Mouse (Mus musculus) neutrophil, adult 5-6 weeks (primary cell): ENCODE results near the gene Atxn2. TPM values are rescaled to one million over a fixed set of nuclear protein-coding genes. Genes with fewer than 3 reads are reported as not detected.
"Not testable (repeated sequence)": the region's sequence is repeated elsewhere in the genome, so short reads cannot be mapped to it uniquely, and the experiment has no call there.

Experiments used
- ATAC-seq: fragments of 151-379, 151-347 bp; 2 replicates; pipeline ENCODE4 v1.8.0; 2017; ENCODE audit warnings: mild to moderate bottlenecking, moderate TSS enrichment; ENCODE audit not compliant: insufficient number of reproducible peaks, poor library complexity, low FRiP score, severe bottlenecking; ENCODE audit errors: extremely low read depth
- total RNA-seq: library from RNA; stranded (forward); fragments of 200-1000 nt; gene quantifications from 2 replicates; pipeline ENCODE4 v1.2.3, GENCODE M21; 2017

Atxn2 gene
- total RNA-seq, 1 experiment from 2014 or later = 62.5 TPM

DNA sequence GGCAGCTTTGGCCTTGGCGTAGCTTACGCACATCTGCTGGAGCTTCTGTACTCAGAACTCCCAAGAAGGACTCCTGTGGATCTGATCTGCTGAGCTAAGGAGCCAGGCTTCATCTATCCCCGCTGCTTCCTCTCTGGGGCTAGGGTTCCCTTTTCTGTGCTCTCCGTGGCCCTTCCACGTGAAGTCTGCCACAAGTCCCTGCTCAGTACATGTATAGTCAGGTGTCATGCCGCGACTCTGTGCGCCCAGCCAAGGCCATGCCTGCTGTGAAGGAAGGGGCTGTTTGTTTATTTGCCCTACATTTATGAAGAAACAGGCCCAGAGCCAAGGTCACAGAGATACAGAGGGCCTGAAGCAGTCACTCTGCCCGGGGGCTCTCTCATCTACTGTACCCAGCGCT, 130.8 kb downstream of the Atxn2 start:
- ATAC-seq = no peak

DNA sequence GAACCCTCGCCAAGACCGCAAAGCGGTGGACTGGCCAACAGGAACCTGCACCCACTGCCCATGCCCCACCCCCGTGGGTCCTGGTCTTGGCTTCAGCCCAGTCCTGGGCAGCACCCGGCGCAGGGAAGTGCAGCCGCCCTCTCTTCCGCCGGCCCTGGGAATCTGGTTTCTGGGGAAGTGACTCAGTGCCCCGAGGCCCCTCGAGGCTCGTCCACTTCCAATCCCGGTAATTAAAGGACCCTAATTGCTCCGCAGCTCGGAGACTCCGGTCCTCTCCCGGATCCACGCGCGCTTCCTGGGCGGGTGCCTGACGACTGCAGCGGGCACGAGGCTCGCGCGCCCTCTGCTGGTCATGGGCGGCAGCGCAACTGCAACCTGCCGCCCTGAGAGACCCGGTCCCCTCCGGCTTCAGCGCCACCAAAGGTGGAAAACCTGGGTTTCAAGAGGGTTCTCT, 131.6 kb downstream of the Atxn2 start:
- peak; percentile 52; the same call in 1 of the 2 replicates for ATAC-seq

DNA sequence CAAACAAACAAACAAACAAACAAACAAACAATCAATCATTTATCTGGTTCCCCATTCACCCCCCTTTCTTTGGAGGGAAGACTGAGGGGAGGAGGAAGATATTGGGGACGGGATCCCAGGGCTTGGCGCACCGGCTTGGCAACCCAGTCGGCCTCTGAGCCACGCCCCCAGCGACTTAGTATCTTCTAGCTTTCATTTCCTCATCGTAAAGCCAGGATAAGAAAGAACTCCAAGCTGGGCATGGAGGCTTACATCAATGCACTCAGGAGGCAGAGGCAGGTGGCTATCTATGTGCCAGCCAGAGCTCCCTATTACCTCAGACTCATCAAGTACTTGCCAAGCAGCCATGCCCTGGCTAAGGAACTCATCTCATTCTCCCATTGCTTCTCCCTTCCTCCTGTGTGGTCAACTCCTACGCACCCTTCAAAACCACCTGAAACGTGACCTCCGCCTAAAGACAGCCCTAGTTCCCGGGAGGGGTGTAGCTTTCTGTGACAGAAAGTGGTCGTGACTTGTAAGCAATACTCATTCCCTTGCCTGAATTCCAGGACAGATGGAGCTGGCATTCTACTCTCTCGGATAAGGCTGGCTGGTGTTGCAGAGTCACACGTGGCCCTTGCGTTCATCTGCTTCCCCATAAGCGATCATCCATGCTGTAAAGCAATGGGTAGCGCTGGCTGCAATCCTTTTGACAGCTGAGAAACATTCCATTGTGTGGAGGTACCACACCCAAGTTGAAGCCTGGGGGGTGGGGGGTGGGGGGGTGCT, 132.2 kb downstream of the Atxn2 start:
- no peak for ATAC-seq

DNA sequence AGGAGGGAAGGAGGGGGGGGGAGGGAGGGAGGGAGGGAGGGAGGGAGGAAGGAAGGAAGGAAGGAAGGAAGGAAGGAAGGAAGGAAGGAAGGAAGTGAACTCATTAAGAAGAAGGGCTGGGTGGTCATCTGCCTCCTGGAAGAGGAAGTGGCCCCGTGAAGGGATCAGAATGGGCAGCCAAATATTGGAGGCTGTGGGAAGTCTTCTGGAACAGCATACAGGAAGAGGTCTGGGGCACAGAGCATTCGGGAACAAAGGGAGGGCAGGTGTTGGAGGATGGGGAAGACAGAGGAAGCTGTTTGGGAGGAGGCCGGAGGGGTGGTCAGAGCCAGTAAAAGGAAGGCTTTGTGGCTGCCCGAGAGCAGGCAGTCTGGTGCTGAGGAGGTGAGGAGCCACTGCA, 134.2 kb downstream of the Atxn2 start:
- no peak for ATAC-seq

DNA sequence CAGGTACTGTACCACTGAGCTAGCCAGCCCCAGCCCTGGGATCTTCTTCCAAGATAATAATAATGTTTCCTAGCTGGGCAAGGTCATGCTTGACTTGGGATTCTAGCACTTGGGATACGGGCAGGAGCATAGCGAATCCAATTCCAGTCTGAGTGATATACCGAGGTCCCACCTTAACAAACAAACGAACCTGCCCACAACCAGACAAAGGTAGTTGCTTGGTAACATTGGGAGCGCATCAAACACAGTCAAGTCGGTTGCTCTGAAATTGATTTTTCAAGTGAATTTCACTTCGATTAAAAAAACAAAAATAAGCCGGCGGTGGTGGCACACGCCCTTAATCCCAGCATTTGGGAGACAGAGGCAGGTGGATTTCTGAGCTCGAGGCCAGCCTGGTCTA, 135.2 kb downstream of the Atxn2 start:
- ATAC-seq = no peak

DNA sequence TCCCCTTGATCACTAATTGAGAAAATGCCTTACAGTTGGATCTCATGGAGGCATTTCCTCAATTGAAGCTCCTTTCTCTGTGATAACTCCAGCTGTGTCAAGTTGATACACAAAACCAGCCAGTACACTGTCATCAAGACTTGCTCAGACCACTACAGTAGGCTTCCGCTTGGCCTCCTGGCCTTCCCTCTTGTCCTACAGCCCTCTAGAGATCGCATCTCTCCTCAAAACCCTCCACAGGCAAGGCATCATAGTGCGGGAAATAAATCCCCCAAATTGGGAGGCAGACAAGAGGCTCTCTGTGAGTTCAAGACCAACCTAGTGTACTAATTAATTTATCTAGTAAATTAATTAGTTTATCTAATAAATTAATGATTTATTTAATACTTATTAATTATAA, 136.1 kb downstream of the Atxn2 start:
- not testable (repeated sequence) for ATAC-seq

DNA sequence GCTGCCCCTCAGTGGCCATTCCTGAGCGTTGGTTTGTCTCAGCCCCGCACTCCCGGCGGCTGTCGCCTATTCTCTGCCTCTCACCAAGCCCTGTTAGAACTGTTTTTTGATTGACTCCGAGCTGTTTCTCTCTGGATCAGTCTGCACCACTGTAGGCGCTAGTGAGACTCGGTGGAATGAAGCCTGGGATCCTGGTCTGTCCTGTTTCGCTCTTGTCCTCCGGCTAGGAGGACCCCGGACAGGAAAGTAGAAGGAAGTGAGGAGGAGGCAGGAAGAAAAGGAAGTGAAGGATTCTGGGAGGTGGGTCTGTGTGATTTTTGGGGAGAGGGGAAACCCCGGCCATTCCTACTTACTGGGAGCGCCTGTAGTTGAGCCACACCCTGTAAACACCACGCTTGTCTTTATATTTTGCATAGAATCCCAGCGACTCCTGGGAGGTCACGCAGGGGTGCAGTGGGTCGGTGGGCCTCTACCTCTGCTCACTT, 136.9 kb downstream of the Atxn2 start:
- ATAC-seq = no peak

DNA sequence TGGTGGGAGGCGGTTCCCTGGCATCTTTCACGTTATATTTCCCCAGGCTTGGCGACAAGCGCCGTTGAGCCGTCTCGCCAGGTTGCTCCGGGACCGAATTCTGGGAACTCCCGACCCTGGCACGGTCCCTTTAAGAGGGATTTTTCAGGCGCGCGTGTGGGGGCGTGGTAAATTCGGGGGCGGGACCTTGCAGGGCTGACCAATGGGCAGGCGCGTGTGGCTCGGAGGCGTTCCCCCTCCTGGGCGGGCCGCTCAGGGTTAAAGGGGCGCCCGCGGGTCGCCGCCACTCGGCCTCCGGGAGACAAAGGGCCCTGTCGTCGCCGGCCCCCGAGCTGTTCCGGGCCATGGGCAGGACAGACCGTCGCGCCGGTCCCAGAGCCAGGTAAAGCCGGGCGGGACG, 137.6 kb downstream of the Atxn2 start, which contains the start of gene Pheta1:
Pheta1 (plus strand) TSS at position 242 of the 400 bp plus-strand sequence.
- ATAC-seq = peak; percentile 79

DNA sequence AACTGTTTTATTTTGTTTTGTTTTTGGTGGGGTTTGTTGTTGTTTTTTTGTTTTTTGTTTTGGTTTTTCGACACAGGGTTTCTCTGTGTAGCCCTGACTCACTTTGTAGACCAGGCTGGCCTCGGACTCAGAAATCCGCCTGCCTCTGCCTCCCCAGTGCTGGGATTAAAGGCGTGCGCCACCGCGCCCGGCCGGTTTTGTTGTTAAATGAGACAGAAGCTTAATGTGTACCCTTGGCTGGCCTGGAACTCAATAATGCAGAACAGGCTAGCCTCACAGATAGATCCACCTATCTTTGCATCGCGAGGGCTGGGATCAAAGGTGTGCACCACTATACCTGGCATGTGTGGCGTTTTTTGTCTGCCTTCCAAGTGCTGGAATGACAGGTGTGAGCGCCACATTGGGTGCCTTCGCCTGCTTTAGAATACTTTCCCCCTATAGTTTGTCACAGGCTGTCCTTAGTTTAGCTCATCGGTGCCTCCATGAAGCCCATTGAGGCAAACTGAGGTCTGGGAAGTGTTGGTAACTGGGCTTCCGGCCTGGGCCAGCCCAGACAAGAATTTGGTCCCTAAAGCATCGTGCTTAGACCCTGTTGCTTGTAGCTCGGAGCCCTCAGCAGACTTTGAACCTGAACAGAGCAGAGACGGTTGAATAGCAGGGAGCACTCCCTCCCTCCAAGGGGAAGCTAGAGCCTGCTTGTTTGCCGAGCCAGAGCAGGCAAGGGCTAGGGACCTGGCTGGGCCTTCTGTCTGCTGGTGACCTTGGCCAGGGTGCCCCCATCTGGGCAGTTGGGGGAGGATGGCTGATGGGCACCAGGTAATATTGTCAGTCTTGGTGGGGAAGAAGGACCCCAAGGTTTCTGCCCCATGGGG, 138.6 kb downstream of the Atxn2 start:
- ATAC-seq = no peak

DNA sequence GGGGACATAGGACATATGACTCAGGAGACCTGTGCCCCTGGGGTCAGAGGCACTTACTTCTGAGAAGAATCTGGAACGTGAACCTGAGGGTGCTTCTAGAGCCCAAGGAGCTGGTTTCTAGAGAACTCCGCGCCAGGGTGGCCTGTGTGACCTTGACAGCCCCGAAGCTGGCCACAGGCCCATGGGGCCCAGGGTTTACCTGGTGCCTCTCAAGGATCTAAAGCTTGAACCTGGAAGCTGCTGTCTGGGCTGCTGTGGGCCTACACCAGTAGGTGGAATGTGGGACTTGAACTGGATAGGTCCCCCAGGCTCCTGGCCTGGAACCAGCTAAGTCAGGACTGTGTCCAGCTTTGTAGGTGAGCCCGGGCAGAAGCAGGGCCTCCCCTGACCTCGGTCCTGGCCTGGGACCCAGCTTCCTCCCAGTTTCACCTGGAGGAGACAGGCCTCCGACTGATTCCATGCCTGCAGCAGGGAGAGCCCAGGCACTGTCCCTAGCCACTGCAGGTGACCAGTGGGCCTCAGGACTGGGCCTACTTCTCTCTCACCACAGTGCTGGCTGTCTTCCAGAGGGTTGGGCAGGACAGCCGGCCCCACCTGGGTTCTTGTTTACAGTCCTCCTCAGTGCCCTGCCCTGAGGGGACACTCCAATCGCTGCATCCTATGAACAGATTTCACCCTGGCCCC, 142.4 kb downstream of the Atxn2 start:
- ATAC-seq = no peak

DNA sequence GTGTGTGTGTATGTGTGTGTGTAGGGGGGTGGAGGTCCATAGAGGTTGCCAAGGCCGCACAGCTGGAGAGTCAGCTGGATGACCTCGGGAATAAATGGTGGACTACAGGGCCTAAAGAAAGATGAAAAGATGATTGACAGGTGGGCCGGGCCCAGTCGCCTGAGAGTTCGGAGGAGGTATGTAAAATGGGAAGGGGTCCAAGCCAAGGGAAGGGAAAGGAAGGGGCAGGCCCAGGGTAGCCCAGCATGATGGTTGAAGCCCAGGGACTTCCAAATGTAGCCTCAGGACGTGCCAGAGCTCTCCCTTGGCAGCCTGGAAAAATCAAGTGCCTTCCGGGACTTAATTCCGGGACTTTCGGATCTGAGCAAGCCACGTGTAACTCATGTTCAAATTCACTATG, 143.6 kb downstream of the Atxn2 start:
- no peak for ATAC-seq

DNA sequence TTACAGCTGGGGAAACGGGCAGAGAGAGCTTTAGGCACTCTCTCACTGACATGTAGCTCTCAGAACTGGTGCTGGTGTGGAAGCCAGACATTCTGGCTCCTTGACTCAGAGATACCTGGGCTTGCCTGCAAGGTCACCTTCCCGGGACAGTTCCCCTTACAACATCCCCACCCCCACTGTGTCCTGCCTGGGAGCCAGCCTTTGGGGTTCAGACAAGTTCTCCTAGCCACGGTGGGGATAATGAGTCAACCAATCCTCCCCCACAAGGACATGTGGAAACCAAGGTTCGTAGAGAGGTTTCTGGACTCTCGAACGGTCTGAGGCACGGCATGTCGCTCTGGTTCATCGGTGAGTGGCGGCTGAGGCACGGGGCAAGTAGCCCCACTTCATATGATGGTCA, 145.6 kb downstream of the Atxn2 start:
- no peak for ATAC-seq

DNA sequence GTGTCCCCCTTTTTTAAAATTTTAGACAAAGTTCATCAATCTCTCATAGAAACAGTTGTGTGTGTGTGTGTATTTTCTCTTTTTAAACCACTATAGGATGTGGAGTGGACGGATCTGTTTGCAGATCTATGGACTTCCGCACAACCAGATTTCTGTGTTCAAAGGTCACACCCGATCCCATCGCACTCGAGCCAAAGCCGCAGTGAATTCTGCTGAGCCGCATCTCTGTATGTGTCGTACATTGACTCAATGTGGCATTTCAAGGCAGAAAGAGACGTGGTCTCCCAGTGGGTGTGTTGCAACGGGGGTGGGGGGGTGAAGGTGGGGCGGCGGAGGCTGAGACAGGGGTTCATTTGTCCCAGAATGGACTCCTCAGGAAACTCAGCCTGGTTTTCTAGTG, 147.3 kb downstream of the Atxn2 start:
- ATAC-seq = no peak

DNA sequence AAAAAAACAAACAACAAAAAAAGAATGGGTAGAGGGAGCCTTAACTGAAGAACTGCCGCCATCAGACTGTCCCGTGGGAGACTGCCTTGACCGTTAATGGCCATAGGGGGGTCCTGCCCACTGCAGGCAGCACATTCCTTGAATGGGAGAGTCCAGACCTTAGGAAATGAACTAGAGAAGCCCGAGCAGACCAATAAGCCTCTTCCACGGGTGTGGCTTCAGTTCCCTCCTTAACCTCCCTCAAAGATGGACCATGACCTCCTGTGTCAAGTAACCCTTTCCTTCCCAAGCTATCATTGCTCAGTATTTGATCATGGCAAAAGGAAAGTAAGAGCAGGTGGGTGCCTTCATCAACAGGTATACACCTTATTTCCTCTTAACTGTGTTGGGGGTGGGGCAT, 150.8 kb downstream of the Atxn2 start:
- no peak for ATAC-seq

DNA sequence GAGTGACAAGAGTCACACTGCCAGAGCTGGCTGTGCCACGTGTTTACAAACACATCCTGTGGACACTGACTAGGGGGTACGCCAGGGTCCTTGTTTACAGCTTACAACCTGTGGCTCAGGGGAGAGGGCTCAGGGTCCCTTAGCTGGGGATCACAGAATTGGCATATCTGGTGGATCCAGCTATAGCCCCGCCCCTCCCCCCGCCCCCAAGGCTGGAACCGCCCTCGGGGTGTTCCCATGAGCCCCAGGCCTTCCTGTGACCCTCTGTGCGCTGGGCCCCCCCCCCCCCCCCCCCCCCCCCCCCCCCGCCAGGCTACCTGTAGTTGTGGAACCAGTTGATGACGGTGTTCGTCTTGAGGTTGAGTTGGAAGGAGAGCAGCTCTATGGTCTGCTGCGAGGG, 153.2 kb downstream of the Atxn2 start:
- no peak for ATAC-seq

Other genes with a start within 250 kb of the Atxn2 start
- gene Adam1b, start 207.9 kb upstream of the Atxn2 start, total RNA-seq = not detected in 2 replicates
- gene Adam1a, start 165.9 kb upstream of the Atxn2 start, total RNA-seq = 13.8 and 14.0 TPM in 2 replicates
- not detected in 2 replicates for gene Gm42878, start 165.9 kb upstream of the Atxn2 start, total RNA-seq
- gene Mapkapk5, start 165.4 kb upstream of the Atxn2 start, total RNA-seq = 149 and 179 TPM in 2 replicates
- 253 and 275 TPM in 2 replicates for gene Aldh2, start 117.5 kb upstream of the Atxn2 start, total RNA-seq
- 7.3 and 8.2 TPM in 2 replicates for gene Acad12, start 92.4 kb upstream of the Atxn2 start, total RNA-seq
- gene Acad10, start 50.8 kb upstream of the Atxn2 start, total RNA-seq = 3.1 and 4.1 TPM in 2 replicates
- gene Brap, start 50.8 kb upstream of the Atxn2 start, total RNA-seq = 90.0 and 97.5 TPM in 2 replicates
- gene Sh2b3, start 126.3 kb downstream of the Atxn2 start, total RNA-seq = 77.7 and 81.7 TPM in 2 replicates
- 1.1 and 1.5 TPM in 2 replicates for gene Pheta1, start 137.6 kb downstream of the Atxn2 start, total RNA-seq